Mouse (Mus musculus) stomach, embryonic 16.5 days (tissue): Measurements from ENCODE around the gene Hmgb1. TPM values are rescaled to one million over a fixed set of nuclear protein-coding genes. Genes with fewer than 3 reads are reported as not detected.

ENCODE experiments used
- ATAC-seq: fragments of 200-750 bp; cut with Nextera tagmentation; 2 replicates; pipeline ENCODE4 v1.8.0; 2017; ENCODE audit warnings: moderate number of reproducible peaks, moderate TSS enrichment; ENCODE audit not compliant: insufficient read depth, low FRiP score
- H3K27ac ChIP-seq: fragments of 300-500 bp; sonication (generic); 2 replicates; pipeline ENCODE4 v1.5.1; 2014; ENCODE audit warnings: low read length
- H3K27me3 ChIP-seq: fragments of 300-500 bp; sonication (generic); 2 replicates; pipeline ENCODE4 v1.6.1; 2014; ENCODE audit warnings: low read length, control low read depth, mixed read lengths; ENCODE audit not compliant: control insufficient read depth, insufficient read depth
- H3K36me3 ChIP-seq: fragments of 300-500 bp; sonication (generic); 2 replicates; pipeline ENCODE4 v1.6.1; 2014; ENCODE audit warnings: low read length; ENCODE audit not compliant: control insufficient read depth, insufficient read depth
- H3K4me1 ChIP-seq: fragments of 300-500 bp; sonication (generic); 2 replicates; pipeline ENCODE4 v1.6.1; 2014; ENCODE audit warnings: low read length, control low read depth, mixed read lengths; ENCODE audit not compliant: control insufficient read depth, insufficient read depth
- H3K4me2 ChIP-seq: fragments of 300-500 bp; sonication (generic); 2 replicates; pipeline ENCODE4 v1.6.1; 2014; ENCODE audit warnings: low read depth, low read length, mixed read lengths
- H3K4me3 ChIP-seq: fragments of 300-500 bp; sonication (generic); replicated peaks from 2 replicates; pipeline ENCODE4 v1.5.1; 2014; ENCODE audit warnings: mild to moderate bottlenecking, low read length
- H3K9ac ChIP-seq: fragments of 300-500 bp; sonication (generic); 2 replicates; pipeline ENCODE4 v1.6.1; 2014; ENCODE audit warnings: low read length
- H3K9me3 ChIP-seq: fragments of 300-500 bp; sonication (generic); replicated peaks from 2 replicates; pipeline ENCODE4 v1.6.1; 2016; ENCODE audit warnings: low read length, control low read depth; ENCODE audit not compliant: control insufficient read depth
- WGBS: fragments of 180-500 bp; shearing (Covaris S2); extraction: QIAGEN DNeasy Blood & Tissue Kit; methylation state at CpG from one replicate; pipeline ENCODE4 v1.1.7; 2014; 5-methylcytosine and 5-hydroxymethylcytosine counted together
- polyA plus RNA-seq: library from polyadenylated mRNA; unstranded; fragments of >200 nt; fragmentation: Nextera tagmentation; extraction: Ambion mirVana; gene quantifications from 2 replicates; pipeline ENCODE4 v1.2.1, GENCODE M21; 2015

Hmgb1 gene
- polyA plus RNA-seq, 1 experiment from 2014 or later: 1,078 TPM

GRCm38 (mm10) chr5:149003137-149003536, 181.2 kb downstream of the Hmgb1 start:
- no peak overlapping the region; the same call in 1 of the 2 replicates for H3K9ac ChIP-seq
- H3K4me1 ChIP-seq: peaks cover 20% of the 10 kb centered on the region
- no peaks in the 10 kb centered on the region for H3K36me3 ChIP-seq
- no peaks in the 10 kb centered on the region for H3K9me3 ChIP-seq
- 51% methylated on average over 2 of the region's 2 CpGs for WGBS
- H3K4me3 ChIP-seq: no peak overlapping the region
- H3K4me2 ChIP-seq: no peak overlapping the region; the same call in 1 of the 2 replicates
- no peak for ATAC-seq
- no peaks in the 10 kb centered on the region for H3K27me3 ChIP-seq
- peak overlapping the region; percentile 60; the same call in 1 of the 2 replicates for H3K27ac ChIP-seq

GRCm38 (mm10) chr5:149002803-149003115, 181.5 kb downstream of the Hmgb1 start:
- Histone ChIP-seq H3K9me3 (no peaks in the 10 kb centered on the region), H3K4me2 (peak overlapping the region; percentile 9; the same call in 1 of the 2 replicates), H3K4me3 (no peak overlapping the region), H3K27ac (peak overlapping the region; percentile 60), H3K4me1 (peaks cover 20% of the 10 kb centered on the region), H3K36me3 (no peaks in the 10 kb centered on the region), H3K27me3 (no peaks in the 10 kb centered on the region), H3K9ac (peak overlapping the region; percentile 16)
- 65% methylated on average over 6 of the region's 6 CpGs for WGBS
- no peak for ATAC-seq

GRCm38 (mm10) chr5:149002034-149002802, 182.1 kb downstream of the Hmgb1 start:
- Histone ChIP-seq H3K9me3 (no peaks in the 10 kb centered on the region), H3K9ac (peak overlapping the region; percentile 16), H3K4me1 (peaks cover 20% of the 10 kb centered on the region), H3K36me3 (no peaks in the 10 kb centered on the region), H3K27ac (peak overlapping the region; percentile 60), H3K27me3 (no peaks in the 10 kb centered on the region), H3K4me3 (no peak overlapping the region), H3K4me2 (peak overlapping the region; percentile 9; the same call in 1 of the 2 replicates)
- no peak for ATAC-seq
- WGBS: 46% methylated on average over 20 of the region's 20 CpGs

GRCm38 (mm10) chr5:148999802-149000201, 184.5 kb downstream of the Hmgb1 start:
- 81% methylated on average over 7 of the region's 7 CpGs for WGBS
- H3K27ac ChIP-seq: no peak overlapping the region
- no peak overlapping the region for H3K4me3 ChIP-seq
- H3K9me3 ChIP-seq: no peaks in the 10 kb centered on the region
- no peak overlapping the region for H3K4me2 ChIP-seq
- H3K9ac ChIP-seq: no peak overlapping the region
- no peaks in the 10 kb centered on the region for H3K27me3 ChIP-seq
- peaks cover 19% of the 10 kb centered on the region for H3K4me1 ChIP-seq
- no peaks in the 10 kb centered on the region for H3K36me3 ChIP-seq
- no peak for ATAC-seq

GRCm38 (mm10) chr5:148998512-148998911, 185.8 kb downstream of the Hmgb1 start:
- no peak overlapping the region for H3K4me2 ChIP-seq
- no peak overlapping the region for H3K27ac ChIP-seq
- WGBS: 82% methylated on average over 14 of the region's 14 CpGs
- H3K4me1 ChIP-seq: peaks cover 19% of the 10 kb centered on the region
- no peaks in the 10 kb centered on the region for H3K27me3 ChIP-seq
- no peak overlapping the region for H3K4me3 ChIP-seq
- no peak for ATAC-seq
- no peaks in the 10 kb centered on the region for H3K36me3 ChIP-seq
- no peaks in the 10 kb centered on the region for H3K9me3 ChIP-seq
- H3K9ac ChIP-seq: no peak overlapping the region

- Histone ChIP-seq H3K27me3 (no peaks in the 10 kb centered on the region), H3K4me2 (no peak overlapping the region), H3K4me1 (peaks cover 8% of the 10 kb centered on the region; the same call in 1 of the 2 replicates), H3K36me3 (0 out of 2 replicates have a peak, but pooled peaks cover 4% of the 10 kb centered on the region), H3K9ac (no peak overlapping the region), H3K27ac (no peak overlapping the region; the same call in 1 of the 2 replicates), H3K4me3 (no peak overlapping the region), H3K9me3 (no peaks in the 10 kb centered on the region)
- ATAC-seq: no peak
- 62% methylated on average over 4 of the region's 4 CpGs for WGBS
Measured at GRCm38 (mm10) chr5:148996709-148997037, 187.6 kb downstream of the Hmgb1 start.

Other genes starting within 250 kb of the Hmgb1 start
- gene Gm42791, start 189.3 kb downstream of the Hmgb1 start, polyA plus RNA-seq: 1.6 and 2.2 TPM in 2 replicates
- gene Uspl1, start 139 bp downstream of the Hmgb1 start, polyA plus RNA-seq: 32.2 and 36.7 TPM in 2 replicates
- 24.6 and 32.8 TPM in 2 replicates for gene Alox5ap, start 80.3 kb upstream of the Hmgb1 start, polyA plus RNA-seq
- gene Medag, start 227.3 kb upstream of the Hmgb1 start, polyA plus RNA-seq: 4.0 and 4.4 TPM in 2 replicates